In genomic region chr14:54253741-54254291, GRCm38 (mm10) we compare ENCODE assay signal across 8 mouse cellular contexts. TPM values are rescaled to one million over a fixed set of nuclear protein-coding genes. Genes with fewer than 3 reads are reported as not detected.
DNase-seq lines count a peak whose midpoint lies in the region; ATAC-seq and TF ChIP-seq lines count a peak whose summit lies in the region.

TSS of gene Dad1 (minus strand) at chr14:54254104.
TSS of gene Abhd4 (plus strand) at chr14:54254188.

- peak within 1 kb of the TSS; percentile 79 for H3K9ac ChIP-seq in hindbrain, embryonic 13.5 days

- no peaks in the 10 kb centered on the region for H3K9me3 ChIP-seq in hindbrain, embryonic 13.5 days

- peak within 1 kb of the TSS; percentile 60 for H3K4me3 ChIP-seq in hindbrain, embryonic 13.5 days

- POLR2A ChIA-PET in Patski (lab: Charles Lee), result no interaction called here

- no peak for TF ChIP-seq CTCF in Patski (IDR thresholded peaks at IDR 0.05)

- peaks cover 50% of the 10 kb centered on the region for H3K4me1 ChIP-seq in hindbrain, embryonic 13.5 days (replicated peaks)

- DNase-seq in Patski (ENCODE audit: low read depth, low spot score), result peak; percentile 94
- DNase-seq in cerebellum, postnatal 14 days, result peak; percentile 98 to 99
- peak; percentile 96 to 98 for DNase-seq in frontal cortex, postnatal 14 days (ENCODE audit: low spot score in 2 of 2)
- peak; percentile 93 to 95 for DNase-seq in layer of hippocampus, postnatal 25 days (ENCODE audit: extremely low spot score in 1 of 2, low spot score in 1 of 2)
- DNase-seq in lung, postnatal 25 days (ENCODE audit: low spot score), result peak; percentile 98
- DNase-seq in retina, embryonic 14.5 days (ENCODE audit: low spot score), result peak; percentile 98
- DNase-seq in thymus, postnatal 4 days, result peak; percentile 97

- WGBS in hindbrain, embryonic 13.5 days, result under 1% methylated on average over 39 of the region's 39 CpGs

- peak within 1 kb of the TSS; percentile 88 for H3K27ac ChIP-seq in hindbrain, embryonic 13.5 days

- CTCF ChIA-PET in Patski (lab: Charles Lee), result interaction anchor here (1.1 to 2.0 kb wide), 4 partner anchors 15 to 200 kb away, joined by 3 to 6 read pairs (median 4); no protein-coding TSS in a partner anchor

- H3K4me2 ChIP-seq in hindbrain, embryonic 13.5 days, result peak within 1 kb of the TSS; percentile 73

- H3K36me3 ChIP-seq in hindbrain, embryonic 13.5 days, result peaks cover 2% of the 10 kb centered on the region; the same call in 1 of the 2 replicates

- peak; percentile 99 for ATAC-seq in Patski
- peak; percentile 100 for ATAC-seq in hindbrain, embryonic 13.5 days (ENCODE audit: low FRiP score)

- in situ Hi-C loops in Patski (cut with MboI; ENCODE audit: low pct_unique_long_range_greater_than_20kb), result no loop called here

- H3K27me3 ChIP-seq in Patski, result no peaks in the 10 kb centered on the region
- H3K27me3 ChIP-seq in hindbrain, embryonic 13.5 days, result 0 out of 2 replicates have a peak, but pooled peaks cover 3% of the 10 kb centered on the region

RNA-seq across cellular contexts. Expression of gene Dad1, which starts in this region (rescaled TPM):
- 174 TPM for polyA plus RNA-seq in Patski (2021)
- 343 and 348 TPM in 2 replicates for polyA plus RNA-seq in hindbrain, embryonic 13.5 days (2015; fragmentation: Nextera tagmentation; extraction: Ambion mirVana)
- total RNA-seq in layer of hippocampus, postnatal 25 days (2021), result 100 to 1,000 TPM; 117 to 132 TPM

RNA-seq across cellular contexts. Expression of gene Abhd4, which starts in this region (rescaled TPM):
- 113 TPM for polyA plus RNA-seq in Patski (2021)
- 58.2 and 58.7 TPM in 2 replicates for polyA plus RNA-seq in hindbrain, embryonic 13.5 days (2015; fragmentation: Nextera tagmentation; extraction: Ambion mirVana)
- total RNA-seq in layer of hippocampus, postnatal 25 days (2021), result 10 to 100 TPM; 60.2 to 64.3 TPM

Comparison
In these comparisons a context has a peak if more than half of its experiments do, and no peak if none do; other contexts are left out.
1. Peak in every context shown above with its lines: DNase-seq, ATAC-seq, H3K4me3 ChIP-seq and H3K27ac ChIP-seq.